8 mouse cellular contexts compared by ENCODE assay signal in genomic region chr10:128536266-128536940, GRCm38 (mm10). TPM values are rescaled to one million over a fixed set of nuclear protein-coding genes. Genes with fewer than 3 reads are reported as not detected.
DNase-seq lines count a peak whose midpoint lies in the region; ATAC-seq and TF ChIP-seq lines count a peak whose summit lies in the region.

No protein-coding gene starts in this region.

- TF ChIP-seq EP300 in ES-Bruce4 (IDR thresholded peaks at IDR 0.05; ENCODE audit: insufficient read depth, low read depth, low read length): 0 out of 2 replicates have a peak, but pooled peaks have one; percentile 51
- TF ChIP-seq EP300 in heart, postnatal 0 days (IDR thresholded peaks at IDR 0.05; ENCODE audit: low read depth): no peak

- no peak overlapping the region for H3K4me3 ChIP-seq in ES-Bruce4 (ENCODE audit: low read depth, low read length)
- no peak overlapping the region for H3K4me3 ChIP-seq in forebrain, embryonic 12.5 days (replicated peaks)
- H3K4me3 ChIP-seq in heart, postnatal 0 days (ENCODE audit: low read depth, low read length): peak overlapping the region; percentile 11; the same call in 1 of the 2 replicates
- H3K4me3 ChIP-seq in liver, embryonic 15.5 days (replicated peaks): peak overlapping the region; percentile 32
- H3K4me3 ChIP-seq in neural tube, embryonic 11.5 days (ENCODE audit: low read depth, low read length): no peak overlapping the region
- H3K4me3 ChIP-seq in stomach, embryonic 16.5 days (replicated peaks; ENCODE audit: low read length): peak overlapping the region; percentile 27

- H3K27ac ChIP-seq in ES-Bruce4 (ENCODE audit: insufficient read depth, low read length): no peak overlapping the region
- no peak overlapping the region for H3K27ac ChIP-seq in forebrain, embryonic 12.5 days
- H3K27ac ChIP-seq in heart, postnatal 0 days (ENCODE audit: low read depth): peak overlapping the region; percentile 28
- H3K27ac ChIP-seq in liver, embryonic 15.5 days (replicated peaks): peak overlapping the region; percentile 76
- H3K27ac ChIP-seq in neural tube, embryonic 11.5 days (ENCODE audit: low read depth, low read length): no peak overlapping the region
- peak overlapping the region; percentile 46; the same call in 1 of the 2 replicates for H3K27ac ChIP-seq in stomach, embryonic 16.5 days (ENCODE audit: low read length)

- ATAC-seq in forebrain, embryonic 12.5 days (ENCODE audit: low FRiP score): peak; percentile 88
- ATAC-seq in heart, postnatal 0 days (ENCODE audit: insufficient read depth, low read depth): peak; percentile 94
- ATAC-seq in liver, embryonic 15.5 days (ENCODE audit: insufficient read depth): peak; percentile 96
- ATAC-seq in neural tube, embryonic 11.5 days (ENCODE audit: insufficient read depth, low FRiP score, low TSS enrichment): peak; percentile 90
- peak; percentile 92 for ATAC-seq in stomach, embryonic 16.5 days (ENCODE audit: insufficient read depth, low FRiP score)

- no peaks in the 10 kb centered on the region for H3K9me3 ChIP-seq in ES-Bruce4 (replicated peaks; ENCODE audit: control insufficient read depth, insufficient read depth, low read length, poor library complexity, severe bottlenecking)
- no peaks in the 10 kb centered on the region for H3K9me3 ChIP-seq in forebrain, embryonic 12.5 days
- no peaks in the 10 kb centered on the region for H3K9me3 ChIP-seq in heart, postnatal 0 days (replicated peaks; ENCODE audit: control insufficient read depth, low read length)
- no peaks in the 10 kb centered on the region for H3K9me3 ChIP-seq in liver, embryonic 15.5 days (replicated peaks)
- H3K9me3 ChIP-seq in neural tube, embryonic 11.5 days (ENCODE audit: control insufficient read depth, low read length): no peaks in the 10 kb centered on the region
- no peaks in the 10 kb centered on the region for H3K9me3 ChIP-seq in stomach, embryonic 16.5 days (replicated peaks; ENCODE audit: control insufficient read depth, low read length)

- no peak for TF ChIP-seq POLR2A in ES-Bruce4 (IDR thresholded peaks at IDR 0.05; ENCODE audit: insufficient read depth, low read length)

- no peaks in the 10 kb centered on the region for H3K4me1 ChIP-seq in ES-Bruce4 (ENCODE audit: control insufficient read depth, insufficient read depth, low read length)
- H3K4me1 ChIP-seq in forebrain, embryonic 12.5 days: no peaks in the 10 kb centered on the region
- H3K4me1 ChIP-seq in heart, postnatal 0 days (ENCODE audit: control insufficient read depth, insufficient read depth): no peaks in the 10 kb centered on the region
- peaks cover 18% of the 10 kb centered on the region for H3K4me1 ChIP-seq in liver, embryonic 15.5 days (replicated peaks)
- no peaks in the 10 kb centered on the region for H3K4me1 ChIP-seq in neural tube, embryonic 11.5 days (ENCODE audit: control insufficient read depth, insufficient read depth, low read length)
- H3K4me1 ChIP-seq in stomach, embryonic 16.5 days (ENCODE audit: control insufficient read depth, insufficient read depth, low read length): no peaks in the 10 kb centered on the region

- peak overlapping the region; percentile 34 for H3K4me2 ChIP-seq in forebrain, embryonic 12.5 days
- peak overlapping the region; percentile 46 for H3K4me2 ChIP-seq in heart, postnatal 0 days (ENCODE audit: low read depth, low read length)
- H3K4me2 ChIP-seq in liver, embryonic 15.5 days: peak overlapping the region; percentile 66
- H3K4me2 ChIP-seq in neural tube, embryonic 11.5 days (ENCODE audit: low read depth): no peak overlapping the region
- peak overlapping the region; percentile 51 for H3K4me2 ChIP-seq in stomach, embryonic 16.5 days (ENCODE audit: low read depth, low read length)

- no peaks in the 10 kb centered on the region for H3K36me3 ChIP-seq in ES-Bruce4 (ENCODE audit: control insufficient read depth, insufficient read depth, low read length, poor library complexity, severe bottlenecking)
- H3K36me3 ChIP-seq in forebrain, embryonic 12.5 days (replicated peaks): peaks cover 6% of the 10 kb centered on the region
- no peaks in the 10 kb centered on the region for H3K36me3 ChIP-seq in heart, postnatal 0 days (replicated peaks; ENCODE audit: control insufficient read depth, insufficient read depth, low read length)
- no peaks in the 10 kb centered on the region for H3K36me3 ChIP-seq in liver, embryonic 15.5 days (replicated peaks)
- H3K36me3 ChIP-seq in neural tube, embryonic 11.5 days (ENCODE audit: control insufficient read depth, insufficient read depth, low read length): no peaks in the 10 kb centered on the region
- no peaks in the 10 kb centered on the region for H3K36me3 ChIP-seq in stomach, embryonic 16.5 days (ENCODE audit: control insufficient read depth, insufficient read depth, low read length)

- H3K27me3 ChIP-seq in ES-Bruce4 (ENCODE audit: control insufficient read depth, insufficient read depth, low read length, poor library complexity, severe bottlenecking): no peaks in the 10 kb centered on the region
- peaks cover under 1% of the 10 kb centered on the region; the same call in 1 of the 2 replicates for H3K27me3 ChIP-seq in forebrain, embryonic 12.5 days
- no peaks in the 10 kb centered on the region for H3K27me3 ChIP-seq in heart, postnatal 0 days (ENCODE audit: control insufficient read depth, insufficient read depth, low read length)
- no peaks in the 10 kb centered on the region for H3K27me3 ChIP-seq in liver, embryonic 15.5 days
- H3K27me3 ChIP-seq in neural tube, embryonic 11.5 days (ENCODE audit: control insufficient read depth, insufficient read depth, low read length): no peaks in the 10 kb centered on the region
- H3K27me3 ChIP-seq in stomach, embryonic 16.5 days (ENCODE audit: control insufficient read depth, insufficient read depth, low read length): no peaks in the 10 kb centered on the region

- 18% methylated on average over 18 of the region's 18 CpGs for WGBS in forebrain, embryonic 12.5 days
- 13% methylated on average over 18 of the region's 18 CpGs for whole genome bisulfite sequencing in heart, postnatal 0 days
- WGBS in liver, embryonic 15.5 days (ENCODE audit: insufficient replicate concordance): 13% methylated on average over 18 of the region's 18 CpGs
- 17% methylated on average over 18 of the region's 18 CpGs for WGBS in neural tube, embryonic 11.5 days
- WGBS in stomach, embryonic 16.5 days: 13% methylated on average over 18 of the region's 18 CpGs

- DNase-seq in c-Kit-positive CD71-positive TER-119-positive erythroid progenitor cells, embryonic 14.5 days (ENCODE audit: low spot score): peak; percentile 96
- DNase-seq in heart, postnatal 0 days (ENCODE audit: low spot score): peak; percentile 83
- peak; percentile 92 to 93 for DNase-seq in kidney, postnatal 36 days
- peak; percentile 87 for DNase-seq in neural tube, embryonic 11.5 days (ENCODE audit: low spot score)

- no peak overlapping the region for H3K9ac ChIP-seq in ES-Bruce4 (ENCODE audit: low read depth, poor library complexity, severe bottlenecking)
- no peak overlapping the region for H3K9ac ChIP-seq in forebrain, embryonic 12.5 days
- H3K9ac ChIP-seq in heart, postnatal 0 days (replicated peaks; ENCODE audit: low read depth, low read length): no peak overlapping the region
- peak overlapping the region; percentile 23; the same call in 1 of the 2 replicates for H3K9ac ChIP-seq in liver, embryonic 15.5 days
- no peak overlapping the region for H3K9ac ChIP-seq in neural tube, embryonic 11.5 days (ENCODE audit: low read length)
- H3K9ac ChIP-seq in stomach, embryonic 16.5 days (ENCODE audit: low read length): peak overlapping the region; percentile 43; the same call in 1 of the 2 replicates

- peak; percentile 69 for TF ChIP-seq CTCF in ES-Bruce4 (IDR thresholded peaks at IDR 0.05; ENCODE audit: low read depth, low read length)
- TF ChIP-seq CTCF in heart, postnatal 0 days (IDR thresholded peaks at IDR 0.05; ENCODE audit: low read depth): peak; percentile 95

RNA-seq across cellular contexts. Expression of gene Esyt1, which starts 10.7 kb away (rescaled TPM):
- polyA plus RNA-seq in ES-Bruce4 (2011; ENCODE audit: insufficient read depth, insufficient read length, low read depth, missing spikeins): 20.1 and 20.5 TPM in 2 replicates
- polyA plus RNA-seq in forebrain, embryonic 12.5 days (2016; fragmentation: Nextera tagmentation; extraction: Ambion mirVana): 11.2 and 13.8 TPM in 2 replicates
- total RNA-seq in heart, postnatal 0 days (2014; rRNA removed; ENCODE audit: low replicate concordance): 38.2 and 41.5 TPM in 2 replicates
- polyA plus RNA-seq in heart, postnatal 0 days (2015; fragmentation: Nextera tagmentation; extraction: Ambion mirVana): 12.6 and 13.0 TPM in 2 replicates
- polyA plus RNA-seq in liver, embryonic 15.5 days (2015; fragmentation: Nextera tagmentation; extraction: Ambion mirVana): 11.8 and 12.6 TPM in 2 replicates
- polyA plus RNA-seq in neural tube, embryonic 11.5 days (2014; fragmentation: Nextera tagmentation; extraction: Ambion mirVana): 27.3 and 34.1 TPM in 2 replicates
- polyA plus RNA-seq in stomach, embryonic 16.5 days (2015; fragmentation: Nextera tagmentation; extraction: Ambion mirVana): 32.9 TPM in 2 replicates

RNA-seq across cellular contexts. Expression of gene Zc3h10, which starts 11.2 kb away (rescaled TPM):
- polyA plus RNA-seq in ES-Bruce4 (2011; ENCODE audit: insufficient read depth, insufficient read length, low read depth, missing spikeins): 22.4 and 24.6 TPM in 2 replicates
- polyA plus RNA-seq in forebrain, embryonic 12.5 days (2016; fragmentation: Nextera tagmentation; extraction: Ambion mirVana): 19.9 and 20.5 TPM in 2 replicates
- total RNA-seq in heart, postnatal 0 days (2014; rRNA removed; ENCODE audit: low replicate concordance): 13.8 and 24.4 TPM in 2 replicates
- 6.1 and 8.1 TPM in 2 replicates for polyA plus RNA-seq in heart, postnatal 0 days (2015; fragmentation: Nextera tagmentation; extraction: Ambion mirVana)
- 4.9 and 5.8 TPM in 2 replicates for polyA plus RNA-seq in liver, embryonic 15.5 days (2015; fragmentation: Nextera tagmentation; extraction: Ambion mirVana)
- polyA plus RNA-seq in neural tube, embryonic 11.5 days (2014; fragmentation: Nextera tagmentation; extraction: Ambion mirVana): 16.6 and 18.3 TPM in 2 replicates
- 10.7 and 10.8 TPM in 2 replicates for polyA plus RNA-seq in stomach, embryonic 16.5 days (2015; fragmentation: Nextera tagmentation; extraction: Ambion mirVana)

RNA-seq across cellular contexts. Expression of gene Rpl41, which starts 12.7 kb away (rescaled TPM):
- polyA plus RNA-seq in ES-Bruce4 (2011; ENCODE audit: insufficient read depth, insufficient read length, low read depth, missing spikeins): 3,771 and 3,978 TPM in 2 replicates
- 2,598 and 2,922 TPM in 2 replicates for polyA plus RNA-seq in forebrain, embryonic 12.5 days (2016; fragmentation: Nextera tagmentation; extraction: Ambion mirVana)
- total RNA-seq in heart, postnatal 0 days (2014; rRNA removed; ENCODE audit: low replicate concordance): 577 and 617 TPM in 2 replicates
- polyA plus RNA-seq in heart, postnatal 0 days (2015; fragmentation: Nextera tagmentation; extraction: Ambion mirVana): 2,108 and 2,189 TPM in 2 replicates
- 1,944 and 2,155 TPM in 2 replicates for polyA plus RNA-seq in liver, embryonic 15.5 days (2015; fragmentation: Nextera tagmentation; extraction: Ambion mirVana)
- 3,132 and 3,213 TPM in 2 replicates for polyA plus RNA-seq in neural tube, embryonic 11.5 days (2014; fragmentation: Nextera tagmentation; extraction: Ambion mirVana)
- polyA plus RNA-seq in stomach, embryonic 16.5 days (2015; fragmentation: Nextera tagmentation; extraction: Ambion mirVana): 3,732 and 3,890 TPM in 2 replicates

RNA-seq across cellular contexts. Expression of gene Pa2g4, which starts 29.4 kb away (rescaled TPM):
- polyA plus RNA-seq in ES-Bruce4 (2011; ENCODE audit: insufficient read depth, insufficient read length, low read depth, missing spikeins): 366 and 396 TPM in 2 replicates
- 196 and 203 TPM in 2 replicates for polyA plus RNA-seq in forebrain, embryonic 12.5 days (2016; fragmentation: Nextera tagmentation; extraction: Ambion mirVana)
- total RNA-seq in heart, postnatal 0 days (2014; rRNA removed; ENCODE audit: low replicate concordance): 50.2 and 58.2 TPM in 2 replicates
- polyA plus RNA-seq in heart, postnatal 0 days (2015; fragmentation: Nextera tagmentation; extraction: Ambion mirVana): 72.4 and 74.3 TPM in 2 replicates
- 118 and 119 TPM in 2 replicates for polyA plus RNA-seq in liver, embryonic 15.5 days (2015; fragmentation: Nextera tagmentation; extraction: Ambion mirVana)
- polyA plus RNA-seq in neural tube, embryonic 11.5 days (2014; fragmentation: Nextera tagmentation; extraction: Ambion mirVana): 245 and 251 TPM in 2 replicates
- 198 and 206 TPM in 2 replicates for polyA plus RNA-seq in stomach, embryonic 16.5 days (2015; fragmentation: Nextera tagmentation; extraction: Ambion mirVana)

RNA-seq across cellular contexts. Expression of gene Myl6b, which starts 37.9 kb away (rescaled TPM):
- 9.0 and 12.8 TPM in 2 replicates for polyA plus RNA-seq in ES-Bruce4 (2011; ENCODE audit: insufficient read depth, insufficient read length, low read depth, missing spikeins)
- 2.4 and 2.7 TPM in 2 replicates for polyA plus RNA-seq in forebrain, embryonic 12.5 days (2016; fragmentation: Nextera tagmentation; extraction: Ambion mirVana)
- total RNA-seq in heart, postnatal 0 days (2014; rRNA removed; ENCODE audit: low replicate concordance): 3.2 and 4.8 TPM in 2 replicates
- polyA plus RNA-seq in heart, postnatal 0 days (2015; fragmentation: Nextera tagmentation; extraction: Ambion mirVana): 4.6 and 4.9 TPM in 2 replicates
- polyA plus RNA-seq in liver, embryonic 15.5 days (2015; fragmentation: Nextera tagmentation; extraction: Ambion mirVana): 1.4 and 1.7 TPM in 2 replicates
- polyA plus RNA-seq in neural tube, embryonic 11.5 days (2014; fragmentation: Nextera tagmentation; extraction: Ambion mirVana): 2.4 and 3.5 TPM in 2 replicates
- polyA plus RNA-seq in stomach, embryonic 16.5 days (2015; fragmentation: Nextera tagmentation; extraction: Ambion mirVana): 2.7 and 3.9 TPM in 2 replicates

Comparison
In these comparisons a context has a peak if more than half of its experiments do, and no peak if none do; other contexts are left out.
1. H3K27ac ChIP-seq: peak in heart, postnatal 0 days (single experiment), liver, embryonic 15.5 days (single experiment) and stomach, embryonic 16.5 days (single experiment); none in ES-Bruce4 (single experiment), forebrain, embryonic 12.5 days (single experiment) and neural tube, embryonic 11.5 days (single experiment).
2. H3K4me3 ChIP-seq: peak in heart, postnatal 0 days (single experiment), liver, embryonic 15.5 days (single experiment) and stomach, embryonic 16.5 days (single experiment); none in ES-Bruce4 (single experiment), forebrain, embryonic 12.5 days (single experiment) and neural tube, embryonic 11.5 days (single experiment).
3. H3K9ac ChIP-seq: peak in liver, embryonic 15.5 days (single experiment) and stomach, embryonic 16.5 days (single experiment); none in ES-Bruce4 (single experiment), forebrain, embryonic 12.5 days (single experiment), heart, postnatal 0 days (single experiment) and neural tube, embryonic 11.5 days (single experiment).
4. Peak in every context shown above with its lines, with median percentiles within 50 percentile points of each other: DNase-seq and ATAC-seq.